Mouse (Mus musculus) erythroblast, adult 5-6 weeks (primary cell): ENCODE data around the gene Tbxas1. TPM values are rescaled to one million over a fixed set of nuclear protein-coding genes. Genes with fewer than 3 reads are reported as not detected.
A peak's percentile ranks its signal among the peaks of the same experiment; 100 is the strongest.

Experiments
- ATAC-seq: replicated peaks from 2 replicates; pipeline ENCODE4 v1.8.0; 2016; ENCODE audit warnings: moderate number of reproducible peaks, mild to moderate bottlenecking, moderate TSS enrichment, inconsistent platforms; ENCODE audit not compliant: poor library complexity, low FRiP score, severe bottlenecking
- total RNA-seq, 2 experiments: library from RNA; stranded (forward) in 1 of 2; stranded (reverse) in 1 of 2; fragments of 150-400 nt in 1 of 2; fragments of 200-764, 138-1000 nt in 1 of 2; gene quantifications; 2 replicates each; pipeline versions ENCODE4 v1.2.3 to v1.2.4; 2015 to 2017; ENCODE audit warnings: low replicate concordance in 2 of 2

Gene Tbxas1
- total RNA-seq, 2 experiments from 2014 or later: 55.9 to 83.5 TPM

DNA sequence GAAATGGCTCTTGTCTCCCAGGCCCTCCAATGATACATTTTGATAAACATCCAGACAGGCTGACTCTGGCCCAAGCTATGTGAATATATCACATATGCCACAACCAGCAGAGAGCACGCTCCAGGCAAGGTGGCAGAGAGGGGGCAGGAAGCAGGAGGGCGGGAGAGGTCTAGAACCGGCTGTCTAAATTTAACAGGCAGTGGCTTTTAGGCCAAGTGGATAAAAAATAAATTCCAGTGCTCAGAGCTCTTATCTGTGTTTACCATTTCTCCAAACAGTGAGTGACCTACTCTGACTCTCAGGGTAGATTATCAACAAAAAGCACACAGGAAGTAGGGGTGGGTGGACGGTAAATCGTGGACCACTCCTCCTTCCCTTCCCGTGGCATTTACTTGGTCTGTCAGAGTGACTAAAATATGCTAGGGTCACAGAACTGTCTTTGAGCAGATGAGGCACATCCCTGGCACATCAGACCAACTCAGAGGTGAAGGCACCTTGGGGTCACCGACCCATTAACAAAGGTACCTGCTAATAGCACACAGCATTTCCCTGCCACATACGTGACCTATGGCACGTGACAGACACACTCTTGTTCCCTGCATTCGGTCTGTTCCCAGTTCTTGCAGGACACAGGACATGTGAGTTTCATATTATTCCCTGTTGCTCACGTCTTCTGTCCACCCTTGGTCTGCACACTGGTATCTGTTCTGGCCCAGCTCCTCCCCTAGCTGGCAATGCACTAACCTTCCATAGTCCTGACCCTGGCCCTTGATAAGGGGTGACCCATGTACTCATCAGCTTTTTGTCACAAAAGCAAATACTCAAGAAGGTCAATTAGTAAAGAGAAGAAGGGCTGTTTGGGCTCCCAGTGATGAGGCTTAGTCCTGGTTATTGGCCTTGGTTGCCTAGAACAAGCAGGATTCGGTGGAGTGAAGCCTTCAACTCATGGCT lies 184.6 kb downstream of the Tbxas1 start:
- no peak for ATAC-seq

DNA sequence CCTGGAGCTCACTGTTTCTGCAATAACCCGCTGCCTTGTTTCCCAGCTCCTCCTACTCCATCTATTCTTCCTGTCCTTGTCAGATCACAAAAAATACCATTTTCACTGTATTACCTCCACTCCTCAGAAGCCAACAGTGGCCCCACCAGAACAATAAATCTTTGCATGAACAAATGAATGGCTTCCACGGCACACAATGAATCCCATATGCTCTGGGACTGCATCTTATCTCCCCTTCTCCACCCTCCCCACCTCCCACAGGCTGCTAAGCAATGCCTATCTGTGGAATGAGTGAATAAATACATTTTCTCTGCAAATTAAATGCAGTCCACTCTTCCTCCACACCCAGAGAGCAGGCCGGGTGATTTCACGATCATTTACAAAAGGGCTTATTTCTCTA lies 186.0 kb downstream of the Tbxas1 start:
- ATAC-seq: no peak

DNA sequence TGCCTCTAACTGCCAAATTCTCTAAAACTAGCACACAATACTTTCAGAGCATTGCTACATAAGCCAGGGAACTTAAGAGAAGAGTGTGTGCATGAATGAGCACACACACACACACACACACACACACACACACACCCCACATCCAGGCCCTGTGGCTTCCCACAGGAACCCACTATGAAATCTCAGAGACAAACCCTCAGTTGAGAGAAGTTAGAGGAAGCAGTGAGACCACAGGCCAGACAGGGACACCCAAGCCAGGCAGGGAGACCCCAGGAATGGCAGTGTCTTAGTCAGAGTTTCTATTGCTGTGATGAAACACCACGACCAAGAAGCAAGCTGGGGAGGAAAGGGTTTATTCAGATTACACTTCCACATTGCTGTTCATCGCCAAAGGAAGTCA lies 188.3 kb downstream of the Tbxas1 start:
- no peak for ATAC-seq

DNA sequence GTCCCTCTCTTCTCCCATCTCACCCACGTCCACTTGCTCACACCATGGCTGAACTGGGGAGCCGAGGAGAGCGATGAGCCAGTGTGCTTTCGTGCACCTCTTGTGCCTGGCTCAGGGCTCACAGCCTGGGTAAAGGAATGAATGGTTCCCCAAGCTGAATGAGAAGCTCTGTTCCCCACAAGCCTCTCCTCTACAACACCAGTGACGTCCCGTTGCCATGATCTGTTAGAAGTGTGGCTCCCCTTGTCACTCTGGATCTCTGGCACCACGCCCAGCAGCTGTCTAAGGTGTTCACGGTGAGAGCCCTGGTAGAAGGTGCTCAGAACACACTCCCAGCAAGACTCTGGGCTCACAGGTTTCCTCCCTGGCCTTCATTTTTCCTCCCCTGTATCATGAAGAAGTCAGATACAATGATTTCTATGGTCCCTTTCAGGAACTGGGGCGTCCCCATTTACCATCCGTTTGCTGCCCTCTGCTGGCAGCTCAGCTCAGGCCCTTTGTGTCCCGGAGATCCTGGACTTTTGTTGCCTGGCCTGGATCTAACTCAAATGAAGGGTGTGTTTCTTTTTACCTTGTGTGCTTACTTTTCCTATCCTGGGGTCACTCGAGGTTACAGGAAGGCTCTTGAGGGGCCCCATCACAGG lies 191.9 kb downstream of the Tbxas1 start:
- ATAC-seq: peak; percentile 80

DNA sequence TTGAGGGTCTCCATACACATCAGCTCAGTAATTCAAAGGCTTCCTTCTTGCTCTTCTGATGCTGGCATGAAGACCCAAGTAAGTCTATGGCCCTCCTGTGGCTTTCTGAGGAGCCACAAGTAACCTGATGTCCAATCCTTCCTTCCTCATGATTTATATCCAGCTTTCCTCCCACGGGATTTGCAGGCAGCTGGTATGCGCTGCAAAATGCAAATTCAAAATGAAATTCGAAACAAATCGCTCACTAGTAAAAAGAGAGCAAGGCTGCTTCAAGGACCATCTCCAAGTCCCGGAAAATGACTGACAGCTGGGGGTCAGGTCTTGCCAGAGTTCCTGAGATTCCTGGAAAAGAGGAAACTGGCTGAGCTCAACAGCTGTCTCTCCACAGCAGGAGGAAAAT lies 197.5 kb downstream of the Tbxas1 start:
- ATAC-seq: no peak

DNA sequence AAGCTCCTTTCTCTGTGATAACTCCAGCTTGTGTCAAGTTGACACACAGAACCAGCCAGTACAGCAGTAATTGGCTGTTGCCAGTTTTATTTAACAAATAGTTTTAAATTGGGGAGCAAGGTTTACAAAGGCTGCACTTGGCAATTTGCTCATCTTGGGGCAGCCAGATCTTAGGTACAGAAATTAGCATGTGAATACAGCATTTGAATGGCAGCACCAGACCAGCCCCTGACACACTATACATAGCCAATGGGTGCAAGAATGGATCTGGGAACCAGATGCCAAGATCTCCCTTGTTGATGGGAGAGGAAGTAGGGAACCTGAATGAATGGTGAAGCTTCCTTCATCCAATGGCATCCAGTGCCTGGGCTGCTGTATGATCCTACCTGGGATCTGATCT lies 199.0 kb downstream of the Tbxas1 start:
- no peak for ATAC-seq

DNA sequence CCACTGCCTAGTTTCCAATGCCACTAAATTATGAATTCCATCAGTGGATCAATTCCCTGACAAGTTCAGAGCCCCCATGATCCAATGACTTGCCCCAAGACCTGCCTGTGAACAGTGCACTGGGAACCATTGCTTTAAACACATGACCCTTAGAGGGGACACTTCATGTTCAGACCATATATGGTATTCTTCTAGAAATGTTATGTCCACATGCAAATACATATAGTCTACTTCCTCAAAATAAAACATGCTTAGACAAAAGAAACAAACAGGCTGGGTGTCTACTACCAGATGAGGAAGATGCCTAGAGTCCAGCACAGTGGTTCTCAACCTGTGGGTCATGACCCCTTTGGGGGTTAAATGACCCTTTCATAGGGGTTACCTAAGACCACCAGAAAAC lies 201.3 kb downstream of the Tbxas1 start:
- no peak for ATAC-seq

DNA sequence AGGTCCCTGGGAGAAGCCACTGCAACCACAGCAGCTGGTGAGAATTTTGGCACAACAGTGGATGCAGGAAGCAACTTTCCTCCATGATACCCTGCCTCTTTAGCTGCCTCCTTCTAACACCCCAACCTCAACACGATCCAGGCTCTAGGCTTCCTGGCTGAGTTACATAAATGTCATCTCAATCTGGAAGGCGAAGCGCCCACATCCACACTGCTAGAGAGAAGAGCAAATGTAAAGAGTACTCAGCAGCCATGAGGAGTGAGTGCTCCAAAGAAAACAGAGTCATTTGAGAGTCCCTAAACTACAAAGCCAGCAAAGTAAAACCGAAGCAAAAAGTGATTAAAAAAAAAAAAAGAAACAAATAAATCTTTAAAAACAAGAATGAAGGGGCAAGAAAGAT lies 229.4 kb downstream of the Tbxas1 start:
- no peak for ATAC-seq

DNA sequence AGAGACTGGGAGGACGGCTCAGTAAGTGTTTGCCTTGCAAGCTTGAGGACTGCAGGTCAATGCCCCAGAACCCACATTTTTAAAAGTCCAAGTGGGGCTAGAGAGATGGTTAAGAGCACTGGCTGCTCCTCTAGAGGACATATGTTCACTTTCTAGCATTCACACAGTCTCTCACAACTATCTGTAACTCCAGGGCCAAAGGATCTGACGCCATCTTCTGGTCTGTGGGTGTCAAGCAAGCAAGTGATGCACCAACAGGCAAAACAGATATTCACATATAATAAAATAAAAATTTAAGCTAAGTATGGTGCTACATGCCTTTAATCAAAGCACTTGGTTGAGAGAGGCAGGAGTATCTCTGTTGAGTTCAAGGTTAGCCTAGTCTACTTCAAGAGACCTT lies 231.6 kb downstream of the Tbxas1 start:
- ATAC-seq: no peak

DNA sequence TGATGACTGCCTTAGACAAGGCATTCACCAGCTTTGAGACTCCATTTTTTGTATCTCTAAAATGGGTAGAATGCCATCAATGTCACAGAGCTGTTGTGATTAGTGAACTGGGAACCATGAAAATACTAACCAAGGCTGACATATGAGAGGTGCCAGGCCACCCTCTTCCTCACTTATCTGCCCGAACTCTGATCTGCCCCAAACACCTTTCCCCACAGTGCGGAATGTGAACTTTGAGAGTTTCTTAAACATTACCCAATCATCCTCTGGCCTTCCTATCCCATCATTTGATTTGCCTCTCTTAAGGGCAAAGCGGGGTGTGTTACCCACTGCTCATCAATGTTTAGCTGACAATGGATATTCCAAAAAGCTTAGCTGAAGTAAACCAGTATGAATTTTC lies 237.5 kb downstream of the Tbxas1 start:
- ATAC-seq: no peak

DNA sequence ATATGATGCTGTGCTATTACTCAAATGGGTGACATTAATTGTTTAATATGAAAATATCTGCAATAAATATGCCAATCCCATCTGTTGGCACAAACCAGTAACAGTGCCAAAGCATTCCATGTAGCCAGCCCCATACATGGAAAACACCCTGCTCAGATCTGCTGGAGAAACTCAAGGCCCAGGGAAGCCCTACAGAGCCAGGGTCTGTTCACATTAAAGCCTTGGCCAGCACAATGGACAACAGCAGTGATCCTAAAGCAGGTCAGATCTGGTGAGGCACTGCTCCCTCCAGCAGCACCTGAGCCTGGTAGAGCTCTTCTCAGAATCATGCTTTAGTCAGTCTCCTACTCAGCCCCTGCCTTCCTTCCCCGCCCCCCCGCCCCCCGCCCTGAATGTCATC lies 237.9 kb downstream of the Tbxas1 start:
- ATAC-seq: no peak

DNA sequence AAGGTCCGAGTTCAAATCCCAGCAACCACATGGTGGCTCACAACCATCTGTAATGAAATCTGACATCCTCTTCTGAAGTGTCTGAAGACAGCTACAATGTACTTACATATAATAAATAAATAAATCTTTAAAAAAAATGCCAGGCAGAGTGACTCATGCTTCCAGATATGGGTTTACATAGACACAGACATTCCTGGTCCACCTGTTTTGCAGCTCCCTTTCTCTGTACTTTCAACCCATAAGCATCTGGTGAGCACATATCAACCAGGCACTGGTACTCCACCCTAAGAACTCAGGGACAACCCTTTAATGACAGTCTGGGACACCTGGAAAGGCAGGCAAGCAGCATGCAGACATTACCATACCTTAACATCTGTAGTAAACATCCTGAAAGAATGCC lies 240.2 kb downstream of the Tbxas1 start:
- ATAC-seq: no peak

DNA sequence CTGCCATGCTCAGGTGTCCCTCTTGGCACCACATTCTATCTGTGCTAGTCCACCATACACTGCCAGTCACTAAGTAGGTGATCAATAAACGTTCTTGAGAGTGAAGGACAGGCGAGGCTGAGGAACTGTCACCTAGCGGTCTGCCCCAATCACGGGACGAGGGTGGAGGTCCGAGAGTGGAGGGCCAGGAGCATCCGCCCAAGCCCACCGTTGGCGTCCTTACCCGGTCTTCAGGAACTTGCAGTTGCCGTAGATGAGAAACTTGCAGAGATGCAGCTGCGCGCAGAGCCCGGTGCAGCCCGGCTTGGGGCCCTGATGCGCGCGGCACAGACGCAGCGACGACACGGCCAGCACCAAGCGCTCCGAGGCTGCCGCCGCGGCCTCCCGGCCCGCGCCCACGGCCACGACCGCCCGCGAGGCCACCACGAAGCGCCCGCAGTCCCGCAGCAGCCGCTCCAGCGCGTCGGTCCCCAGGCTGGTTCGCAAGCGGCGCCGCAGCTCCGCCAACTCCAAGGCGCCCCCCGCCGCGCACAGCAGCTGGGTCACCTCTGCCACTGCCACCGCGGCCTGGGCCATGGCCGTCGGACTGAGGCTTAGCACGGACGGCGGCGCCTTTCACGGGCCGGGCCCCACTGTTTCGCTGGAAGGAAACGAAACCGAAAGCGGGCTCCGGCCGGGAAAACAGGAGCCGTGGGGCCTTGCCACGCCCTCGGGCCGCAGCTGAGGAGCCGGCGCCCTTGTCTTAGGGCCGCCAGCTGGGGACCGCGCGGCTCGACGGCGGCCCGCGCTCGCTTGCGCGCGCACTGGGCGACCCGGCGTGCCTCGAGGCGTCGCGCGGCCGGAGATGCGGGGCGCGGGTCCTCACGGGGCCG lies 242.6 kb downstream of the Tbxas1 start, which contains the start of gene Parp12:
Gene Parp12 (minus strand): TSS at position 766 of the 872 bp plus-strand sequence.
- peak; percentile 90 for ATAC-seq

DNA sequence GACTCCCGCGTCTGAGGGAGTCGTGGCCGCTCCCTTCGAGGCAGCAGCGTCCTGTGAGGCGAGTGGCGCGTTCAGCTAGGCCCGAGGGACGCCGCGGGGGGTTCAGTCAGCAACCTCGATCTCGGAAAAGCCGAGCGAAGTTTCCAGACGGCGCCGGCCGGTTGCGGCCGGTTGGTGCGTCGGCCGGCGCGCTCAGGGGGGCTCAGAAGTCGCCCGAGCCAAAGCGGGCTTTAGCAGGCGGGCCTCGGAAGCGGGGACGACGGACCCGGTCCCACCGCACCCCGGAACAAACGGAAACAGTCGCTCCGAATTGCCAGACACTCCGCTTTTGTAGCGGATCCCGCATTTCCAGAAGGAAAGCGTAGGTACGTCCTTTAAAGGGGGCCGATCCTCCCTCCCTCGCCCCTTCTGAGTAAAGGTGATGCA lies 243.3 kb downstream of the Tbxas1 start:
- ATAC-seq: no peak; the same call in 1 of the 2 replicates

DNA sequence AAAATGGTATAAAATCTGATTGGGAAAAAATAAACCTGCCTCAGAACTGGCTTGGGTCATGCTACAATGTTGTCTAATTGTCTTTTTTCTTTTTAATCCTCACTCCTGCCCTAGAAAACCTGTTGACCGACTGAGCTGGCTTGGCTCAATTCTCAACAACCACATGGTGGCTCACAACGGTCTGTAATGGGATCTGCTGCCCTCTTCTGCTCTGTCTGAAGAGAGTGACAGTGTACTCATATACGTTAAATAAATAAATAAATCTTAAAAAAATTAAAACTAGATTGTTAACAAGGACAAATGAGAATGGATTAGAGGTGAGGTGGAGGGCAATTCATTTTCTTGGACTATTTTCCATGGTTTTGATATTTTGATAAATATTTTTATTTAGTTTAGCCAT lies 245.5 kb downstream of the Tbxas1 start:
- ATAC-seq: no peak

DNA sequence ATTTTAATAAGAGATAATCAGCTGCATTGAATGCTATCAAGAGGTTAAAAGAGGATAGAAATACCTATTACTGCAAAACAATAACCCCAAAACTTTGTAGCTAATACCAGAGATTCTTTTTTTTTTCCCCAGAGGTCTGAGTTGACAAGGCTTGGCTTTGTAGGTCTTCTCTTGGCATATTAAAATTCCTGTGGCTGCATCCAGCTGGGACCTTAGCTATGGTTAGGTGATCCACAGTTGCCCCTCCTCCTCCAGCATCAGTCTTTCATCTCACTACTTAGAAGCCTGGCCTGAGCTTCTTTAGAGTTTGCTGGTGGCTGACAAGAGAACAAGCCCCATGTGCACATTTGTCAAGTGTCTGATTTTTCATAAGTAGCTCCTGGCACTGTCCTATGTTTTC lies 249.5 kb downstream of the Tbxas1 start:
- no peak for ATAC-seq

DNA sequence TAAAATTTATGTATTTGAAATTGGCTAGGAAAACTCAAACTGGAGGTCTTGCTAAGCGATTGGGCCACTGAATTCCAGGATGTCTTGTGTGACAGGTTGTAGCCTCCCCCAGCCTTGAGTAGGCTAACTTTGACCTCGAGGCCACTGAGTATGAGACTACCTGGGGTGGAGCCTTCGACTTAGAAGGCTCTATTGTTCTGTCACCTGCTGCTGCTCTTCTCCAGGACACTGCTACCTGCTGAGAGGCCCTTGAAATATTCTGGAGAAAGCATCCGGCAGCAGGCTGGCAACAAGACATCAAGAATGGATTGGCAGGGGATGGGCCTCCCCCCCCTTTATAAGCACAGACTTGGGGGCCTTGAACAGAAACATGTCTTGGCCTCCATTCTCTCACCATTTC lies 256.3 kb downstream of the Tbxas1 start:
- ATAC-seq: no peak

DNA sequence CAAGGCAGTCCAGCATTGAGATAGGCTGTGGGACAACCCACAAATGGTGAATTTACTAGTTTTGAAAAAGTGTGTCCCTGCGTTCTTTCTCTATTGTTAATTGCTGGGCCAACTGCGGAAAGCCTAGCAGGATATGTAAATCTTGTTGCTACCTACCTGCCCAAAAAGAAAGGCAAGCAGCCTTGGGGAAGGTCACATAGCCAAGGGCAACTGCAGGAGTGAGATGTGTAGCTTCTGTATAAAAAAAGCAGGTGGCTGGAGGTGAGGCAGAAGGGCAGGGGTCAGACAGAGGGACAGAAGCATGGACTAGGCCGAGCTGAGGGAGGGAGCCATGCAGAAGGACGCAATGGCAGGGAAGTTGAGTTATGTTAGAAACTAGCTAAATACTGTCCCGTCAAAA lies 257.4 kb downstream of the Tbxas1 start:
- no peak for ATAC-seq
